Mouse (Mus musculus) bone marrow macrophage, adult 2 months (primary cell): ENCODE measurements around the gene Sfi1.

ENCODE experiments used
- CTCF ChIP-seq: IDR thresholded peaks from 2 replicates; pipeline ENCODE4 v1.5.1; 2012; ENCODE audit warnings: low read depth, mild to moderate bottlenecking, low read length, moderate library complexity
- POLR2A ChIP-seq: IDR thresholded peaks from 2 replicates; pipeline ENCODE4 v1.6.1; 2012; ENCODE audit warnings: mild to moderate bottlenecking, low read depth, low read length, borderline replicate concordance

- TF ChIP-seq POLR2A (no peak), CTCF (no peak)
Observed at GRCm38 (mm10) chr11:3202781-3203441, 9.6 kb upstream of the Sfi1 start.
